Mouse (Mus musculus): ENCODE measurements around the gene Htr7. TPM values are rescaled to one million over a fixed set of nuclear protein-coding genes. Genes with fewer than 3 reads are reported as not detected.

The Htr7 gene
- polyA plus RNA-seq, 1 experiment from 2014 or later = 0.06 TPM

DNA sequence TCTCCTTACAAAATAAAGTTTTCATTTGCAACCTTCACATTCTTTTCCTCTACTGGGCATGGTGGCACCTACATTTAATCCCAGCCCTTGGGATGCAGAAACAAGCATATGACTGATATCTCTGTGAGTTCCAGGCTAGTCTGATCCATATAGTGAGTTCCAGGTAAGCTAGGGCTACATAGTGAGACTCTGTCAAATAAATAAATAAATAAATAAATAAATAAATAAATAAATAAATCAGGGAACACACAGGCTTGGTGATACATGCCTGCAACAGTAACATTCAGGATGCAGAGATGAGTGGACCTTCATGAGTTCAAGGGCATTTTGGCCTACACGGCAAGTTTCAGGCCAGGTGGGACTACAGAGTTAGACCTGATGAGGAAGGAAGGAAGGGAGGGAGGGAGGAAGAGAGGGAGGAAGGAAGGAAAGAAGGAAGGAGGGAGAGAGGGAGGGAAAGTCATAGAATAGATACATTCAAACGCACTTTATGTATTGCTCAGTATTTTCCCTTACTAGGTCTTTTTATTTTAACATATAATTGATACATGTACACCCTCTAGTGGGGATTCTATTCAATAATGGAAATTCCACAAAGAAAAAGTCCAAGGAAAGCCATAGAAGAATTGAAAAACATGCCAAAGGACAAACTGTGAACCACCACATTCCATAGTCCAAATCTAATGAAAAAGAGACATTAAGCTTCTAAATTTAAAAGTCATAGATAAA lies 5.7 kb upstream of the Htr7 start:
- no peaks in the 10 kb centered on the region for H3K9me3 ChIP-seq (replicated peaks; ENCODE audit: control insufficient read depth, low read length)
- H3K36me3 ChIP-seq (ENCODE audit: control insufficient read depth, insufficient read depth, low read length) = no peaks in the 10 kb centered on the region
- H3K27me3 ChIP-seq (ENCODE audit: control insufficient read depth, insufficient read depth, low read length) = peaks cover 9% of the 10 kb centered on the region
- no peak for ATAC-seq (ENCODE audit: insufficient read depth, low FRiP score)
- no peak overlapping the region for H3K4me3 ChIP-seq (replicated peaks; ENCODE audit: low read length)
- no peaks in the 10 kb centered on the region for H3K4me1 ChIP-seq (ENCODE audit: control insufficient read depth, insufficient read depth, low read length)
- no peak overlapping the region for H3K9ac ChIP-seq (ENCODE audit: low read length)
- H3K27ac ChIP-seq (ENCODE audit: low read length) = no peak overlapping the region
- WGBS = 69% methylated on average over 2 of the region's 2 CpGs
- no peak overlapping the region for H3K4me2 ChIP-seq (ENCODE audit: low read depth, low read length)

DNA sequence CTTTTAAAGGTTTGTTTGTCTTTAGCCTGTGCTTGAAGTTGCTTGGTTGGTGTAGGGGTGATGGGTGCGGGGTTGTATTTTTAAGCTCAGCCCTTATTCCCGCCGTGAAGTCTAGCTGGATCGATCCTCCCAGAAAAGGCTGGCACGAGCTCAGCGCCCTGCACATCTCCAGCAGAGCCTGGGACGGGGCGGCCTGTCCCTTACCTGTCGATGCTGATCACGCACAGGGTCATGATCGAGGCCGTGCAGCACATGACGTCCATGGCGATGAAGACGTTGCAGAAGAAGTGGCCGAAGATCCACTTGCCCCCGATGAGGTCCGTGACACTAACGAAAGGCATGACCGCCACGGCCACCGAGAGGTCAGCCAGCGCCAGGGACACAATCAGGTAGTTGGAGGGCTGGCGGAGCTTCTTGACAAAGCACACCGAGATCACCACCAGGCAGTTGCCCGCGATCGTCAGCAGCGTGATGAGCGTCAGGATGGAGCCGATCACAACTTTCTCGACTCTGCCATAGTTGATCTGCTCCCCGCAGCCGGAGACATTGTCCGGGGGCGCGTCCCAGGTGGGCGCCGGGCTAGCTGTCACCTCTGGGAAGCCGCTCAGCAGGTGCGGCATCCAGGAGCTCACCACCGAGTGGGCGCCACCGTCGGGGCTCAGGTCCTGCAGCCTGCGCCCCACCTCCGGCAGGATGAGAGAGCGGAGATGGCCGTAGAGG lies 645 bp downstream of the Htr7 start:
- no peak; the same call in 1 of the 2 replicates for ATAC-seq (ENCODE audit: insufficient read depth, low FRiP score)
- peak overlapping the region; percentile 87 for H3K4me2 ChIP-seq (ENCODE audit: low read depth, low read length)
- H3K9ac ChIP-seq (ENCODE audit: low read length) = no peak overlapping the region; the same call in 1 of the 2 replicates
- no peaks in the 10 kb centered on the region for H3K36me3 ChIP-seq (ENCODE audit: control insufficient read depth, insufficient read depth, low read length)
- no peak overlapping the region for H3K27ac ChIP-seq (ENCODE audit: low read length)
- peak overlapping the region; percentile 54 for H3K4me3 ChIP-seq (replicated peaks; ENCODE audit: low read length)
- no peaks in the 10 kb centered on the region for H3K9me3 ChIP-seq (replicated peaks; ENCODE audit: control insufficient read depth, low read length)
- whole genome bisulfite sequencing = 7% methylated on average over 49 of the region's 49 CpGs
- peaks cover 39% of the 10 kb centered on the region for H3K27me3 ChIP-seq (ENCODE audit: control insufficient read depth, insufficient read depth, low read length)
- H3K4me1 ChIP-seq (ENCODE audit: control insufficient read depth, insufficient read depth, low read length) = no peaks in the 10 kb centered on the region

DNA sequence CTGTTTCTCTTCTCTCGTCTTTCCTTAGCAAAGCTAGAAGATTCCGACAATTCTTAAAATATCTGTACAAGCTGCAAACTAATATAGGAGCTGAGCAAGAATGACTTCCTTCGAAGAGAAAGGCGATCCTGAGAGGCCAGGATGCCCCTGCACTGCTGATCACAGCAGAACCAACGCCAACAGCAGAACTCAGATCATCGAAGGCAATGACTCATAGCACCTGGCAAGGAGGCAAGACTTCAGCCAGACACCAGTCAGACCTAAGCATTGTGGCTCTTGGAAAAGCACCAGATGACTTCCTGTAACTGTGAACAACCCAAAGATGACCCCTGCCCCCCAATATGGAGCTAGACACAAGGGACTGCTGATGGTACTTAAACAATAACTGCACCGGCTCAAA lies 11.3 kb downstream of the Htr7 start:
- no peaks in the 10 kb centered on the region for H3K9me3 ChIP-seq (replicated peaks; ENCODE audit: control insufficient read depth, low read length)
- no peak overlapping the region for H3K9ac ChIP-seq (ENCODE audit: low read length)
- H3K27me3 ChIP-seq (ENCODE audit: control insufficient read depth, insufficient read depth, low read length) = no peaks in the 10 kb centered on the region
- no peak overlapping the region for H3K4me2 ChIP-seq (ENCODE audit: low read depth, low read length)
- no peak for ATAC-seq (ENCODE audit: insufficient read depth, low FRiP score)
- 78% methylated on average over 7 of the region's 7 CpGs for WGBS
- no peaks in the 10 kb centered on the region for H3K36me3 ChIP-seq (ENCODE audit: control insufficient read depth, insufficient read depth, low read length)
- no peak overlapping the region for H3K27ac ChIP-seq (ENCODE audit: low read length)
- H3K4me3 ChIP-seq (replicated peaks; ENCODE audit: low read length) = no peak overlapping the region
- H3K4me1 ChIP-seq (ENCODE audit: control insufficient read depth, insufficient read depth, low read length) = no peaks in the 10 kb centered on the region

DNA sequence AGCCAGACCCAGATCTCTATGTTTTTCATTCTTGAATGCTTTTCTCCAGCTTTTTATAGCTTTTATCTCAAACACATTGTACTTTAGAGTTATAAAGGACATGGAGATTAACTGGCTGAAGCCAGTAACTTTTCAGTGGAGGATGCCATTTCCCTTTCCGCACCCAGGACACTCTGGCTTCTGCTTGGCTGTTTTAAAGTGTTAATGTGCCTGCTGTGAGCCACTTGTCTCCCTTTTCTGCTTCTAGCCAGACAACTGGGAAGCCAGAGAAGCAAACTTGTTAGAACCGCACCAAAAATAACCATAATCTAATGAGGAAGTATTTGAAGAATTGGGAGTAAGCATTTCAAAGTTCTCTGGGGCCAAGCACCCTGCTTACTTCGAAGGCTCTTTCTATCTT lies 42.5 kb downstream of the Htr7 start:
- Histone ChIP-seq H3K4me2 (ENCODE audit: low read depth, low read length) (no peak overlapping the region), H3K27me3 (ENCODE audit: control insufficient read depth, insufficient read depth, low read length) (no peaks in the 10 kb centered on the region), H3K4me3 (replicated peaks; ENCODE audit: low read length) (no peak overlapping the region), H3K27ac (ENCODE audit: low read length) (no peak overlapping the region), H3K9ac (ENCODE audit: low read length) (no peak overlapping the region), H3K4me1 (ENCODE audit: control insufficient read depth, insufficient read depth, low read length) (no peaks in the 10 kb centered on the region), H3K9me3 (replicated peaks; ENCODE audit: control insufficient read depth, low read length) (no peaks in the 10 kb centered on the region), H3K36me3 (ENCODE audit: control insufficient read depth, insufficient read depth, low read length) (no peaks in the 10 kb centered on the region)
- ATAC-seq (ENCODE audit: insufficient read depth, low FRiP score) = no peak
- 24% methylated on average over 3 of the region's 3 CpGs for WGBS

DNA sequence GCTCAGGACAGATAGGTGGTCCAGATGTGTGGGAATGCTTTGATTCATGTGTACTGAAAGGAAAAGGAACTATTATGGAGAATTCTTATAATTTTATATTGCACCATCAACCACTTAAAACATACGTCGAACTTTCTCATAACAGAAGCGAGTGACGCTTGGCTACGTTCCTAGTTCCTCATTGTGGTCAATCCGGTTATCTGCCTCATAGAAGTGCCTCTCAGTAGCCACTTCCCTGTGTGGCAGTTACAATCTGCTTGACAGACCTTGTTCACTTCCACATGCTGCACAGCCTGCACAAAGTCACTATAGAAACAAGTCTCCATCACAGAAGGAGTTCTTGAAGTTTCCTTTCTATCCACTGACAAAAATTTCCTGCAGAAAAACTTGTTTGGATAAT lies 51.0 kb downstream of the Htr7 start:
- H3K27ac ChIP-seq (ENCODE audit: low read length) = no peak overlapping the region
- H3K27me3 ChIP-seq (ENCODE audit: control insufficient read depth, insufficient read depth, low read length) = no peaks in the 10 kb centered on the region
- no peaks in the 10 kb centered on the region for H3K36me3 ChIP-seq (ENCODE audit: control insufficient read depth, insufficient read depth, low read length)
- ATAC-seq (ENCODE audit: insufficient read depth, low FRiP score) = no peak
- no peaks in the 10 kb centered on the region for H3K9me3 ChIP-seq (replicated peaks; ENCODE audit: control insufficient read depth, low read length)
- H3K4me3 ChIP-seq (replicated peaks; ENCODE audit: low read length) = no peak overlapping the region
- H3K4me1 ChIP-seq (ENCODE audit: control insufficient read depth, insufficient read depth, low read length) = 0 out of 2 replicates have a peak, but pooled peaks cover 2% of the 10 kb centered on the region
- no peak overlapping the region for H3K9ac ChIP-seq (ENCODE audit: low read length)
- WGBS = 76% methylated on average over 6 of the region's 6 CpGs
- H3K4me2 ChIP-seq (ENCODE audit: low read depth, low read length) = no peak overlapping the region

DNA sequence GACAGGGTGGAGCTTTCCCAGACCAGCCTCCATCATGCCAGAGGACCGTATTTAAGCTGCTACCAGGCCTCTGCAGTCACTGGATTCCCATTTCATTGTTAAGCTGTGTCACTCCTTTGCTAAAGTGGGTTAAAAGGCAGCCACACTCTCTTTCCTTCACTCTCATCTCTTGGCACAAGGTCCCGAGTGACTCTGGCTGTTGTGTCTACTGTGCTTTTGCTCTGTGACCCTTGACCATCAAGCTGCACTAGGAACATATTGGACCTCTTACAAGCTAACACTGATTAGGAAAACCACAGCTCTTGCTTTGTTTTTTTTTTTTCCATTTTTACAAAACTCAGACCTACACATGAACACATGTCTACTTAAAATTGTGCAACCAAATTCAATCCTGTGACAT lies 52.3 kb downstream of the Htr7 start:
- no peaks in the 10 kb centered on the region for H3K9me3 ChIP-seq (replicated peaks; ENCODE audit: control insufficient read depth, low read length)
- 46% methylated on average over 2 of the region's 2 CpGs for WGBS
- no peaks in the 10 kb centered on the region for H3K27me3 ChIP-seq (ENCODE audit: control insufficient read depth, insufficient read depth, low read length)
- H3K9ac ChIP-seq (ENCODE audit: low read length) = no peak overlapping the region
- no peak overlapping the region for H3K27ac ChIP-seq (ENCODE audit: low read length)
- H3K4me1 ChIP-seq (ENCODE audit: control insufficient read depth, insufficient read depth, low read length) = 0 out of 2 replicates have a peak, but pooled peaks cover 2% of the 10 kb centered on the region
- no peak for ATAC-seq (ENCODE audit: insufficient read depth, low FRiP score)
- no peaks in the 10 kb centered on the region for H3K36me3 ChIP-seq (ENCODE audit: control insufficient read depth, insufficient read depth, low read length)
- H3K4me2 ChIP-seq (ENCODE audit: low read depth, low read length) = no peak overlapping the region
- H3K4me3 ChIP-seq (replicated peaks; ENCODE audit: low read length) = no peak overlapping the region

DNA sequence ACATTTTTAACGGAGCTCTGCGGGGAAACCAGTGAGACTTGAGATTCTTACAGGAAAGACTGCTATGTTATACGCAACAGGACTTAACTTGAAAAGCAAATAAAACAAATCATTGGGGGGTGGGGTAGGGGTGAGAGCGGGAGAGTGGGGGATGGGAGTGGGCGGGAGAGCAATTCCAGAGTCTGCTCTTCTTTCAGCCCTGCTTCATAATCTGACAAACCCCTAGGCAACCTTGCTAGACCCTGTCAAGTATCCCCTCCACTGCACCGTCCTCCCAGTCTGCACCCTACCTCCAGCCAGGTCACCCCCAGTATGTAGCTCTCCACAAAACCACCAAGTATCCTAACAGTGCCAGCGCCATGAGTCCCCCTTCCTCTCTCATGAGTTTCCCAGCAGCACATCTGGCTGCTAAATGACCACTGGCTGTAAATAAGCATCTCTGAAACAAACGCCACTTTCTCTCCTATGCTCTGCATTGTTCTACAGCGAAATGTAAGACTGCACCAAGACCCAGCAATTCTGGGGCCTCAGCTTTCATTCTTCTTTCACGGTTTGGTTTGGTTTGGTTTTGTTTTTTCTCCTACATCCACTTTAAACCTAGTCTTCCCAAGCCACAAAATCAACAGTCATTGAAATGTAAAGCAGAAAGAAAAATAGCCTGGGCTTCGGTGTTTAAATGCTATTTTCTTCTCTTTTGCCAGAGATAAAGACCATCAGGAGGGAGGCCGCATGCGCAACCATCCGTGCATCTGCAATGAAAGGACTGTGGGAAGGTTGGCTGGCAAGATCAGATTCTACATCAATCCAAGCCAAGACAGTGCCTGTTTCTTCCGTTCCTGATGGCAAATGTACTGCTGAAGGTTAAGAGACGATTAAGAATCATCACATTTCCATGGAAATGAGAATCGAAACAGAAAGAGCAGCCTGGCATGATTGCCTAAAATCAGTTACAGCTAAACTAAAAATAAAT lies 54.5 kb downstream of the Htr7 start:
- Histone ChIP-seq H3K9me3 (replicated peaks; ENCODE audit: control insufficient read depth, low read length) (no peaks in the 10 kb centered on the region), H3K27me3 (ENCODE audit: control insufficient read depth, insufficient read depth, low read length) (no peaks in the 10 kb centered on the region), H3K9ac (ENCODE audit: low read length) (no peak overlapping the region), H3K4me2 (ENCODE audit: low read depth, low read length) (no peak overlapping the region), H3K36me3 (ENCODE audit: control insufficient read depth, insufficient read depth, low read length) (no peaks in the 10 kb centered on the region), H3K27ac (ENCODE audit: low read length) (no peak overlapping the region), H3K4me3 (replicated peaks; ENCODE audit: low read length) (no peak overlapping the region), H3K4me1 (ENCODE audit: control insufficient read depth, insufficient read depth, low read length) (0 out of 2 replicates have a peak, but pooled peaks cover 2% of the 10 kb centered on the region)
- WGBS = 47% methylated on average over 17 of the region's 17 CpGs
- ATAC-seq (ENCODE audit: insufficient read depth, low FRiP score) = no peak

DNA sequence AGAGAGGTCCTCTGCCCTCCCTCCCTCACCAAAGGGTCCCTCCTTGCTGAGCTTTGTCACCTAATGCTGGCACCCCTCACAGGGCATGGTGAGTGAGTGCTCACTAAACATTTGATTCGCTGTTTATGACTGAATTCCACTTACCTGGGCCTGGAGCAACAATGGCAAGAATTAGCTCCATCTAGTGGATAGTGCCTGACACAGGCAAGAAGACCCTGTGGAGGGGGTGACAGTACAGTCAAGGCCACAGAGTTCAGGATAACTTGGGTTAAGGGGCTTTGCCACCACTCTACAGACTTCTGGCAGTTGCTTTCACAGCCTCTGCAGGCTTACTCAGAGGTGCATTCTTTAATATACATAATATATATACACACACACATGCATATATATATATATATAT lies 55.8 kb downstream of the Htr7 start:
- no peak overlapping the region for H3K27ac ChIP-seq (ENCODE audit: low read length)
- WGBS = 17% methylated on average over 1 of the region's 1 CpGs
- no peak overlapping the region for H3K4me3 ChIP-seq (replicated peaks; ENCODE audit: low read length)
- H3K4me1 ChIP-seq (ENCODE audit: control insufficient read depth, insufficient read depth, low read length) = 0 out of 2 replicates have a peak, but pooled peaks cover 2% of the 10 kb centered on the region
- no peaks in the 10 kb centered on the region for H3K36me3 ChIP-seq (ENCODE audit: control insufficient read depth, insufficient read depth, low read length)
- ATAC-seq (ENCODE audit: insufficient read depth, low FRiP score) = no peak
- H3K9me3 ChIP-seq (replicated peaks; ENCODE audit: control insufficient read depth, low read length) = no peaks in the 10 kb centered on the region
- no peak overlapping the region for H3K4me2 ChIP-seq (ENCODE audit: low read depth, low read length)
- H3K9ac ChIP-seq (ENCODE audit: low read length) = no peak overlapping the region
- no peaks in the 10 kb centered on the region for H3K27me3 ChIP-seq (ENCODE audit: control insufficient read depth, insufficient read depth, low read length)
